Mouse (Mus musculus) forebrain, embryonic 11.5 days (tissue): ENCODE measurements around the gene Gsk3b. TPM values are rescaled to one million over a fixed set of nuclear protein-coding genes. Genes with fewer than 3 reads are reported as not detected.
"Not testable (repeated sequence)": the region's sequence is repeated elsewhere in the genome, so short reads cannot be mapped to it uniquely, and the experiment has no call there.

Experiments used
- ATAC-seq: fragments of 200-750 bp; cut with Nextera tagmentation; replicated peaks from 2 replicates; pipeline ENCODE4 v1.8.0; 2017; ENCODE audit warnings: moderate TSS enrichment; ENCODE audit not compliant: low FRiP score
- DNase-seq: peaks from one replicate; pipeline ENCODE4 v3.0.0-alpha.2; 2017; ENCODE audit warnings: low spot score
- H3K27ac ChIP-seq: fragments of 300-500 bp; sonication (generic); 2 replicates; pipeline ENCODE4 v1.5.1; 2014; ENCODE audit warnings: low read depth, low read length
- H3K27me3 ChIP-seq: fragments of 300-500 bp; sonication (generic); 2 replicates; pipeline ENCODE4 v1.6.1; 2014; ENCODE audit warnings: mild to moderate bottlenecking, low read length, mixed read lengths; ENCODE audit not compliant: control insufficient read depth, insufficient read depth
- H3K36me3 ChIP-seq: fragments of 300-500 bp; sonication (generic); 2 replicates; pipeline ENCODE4 v1.6.1; 2014; ENCODE audit warnings: mild to moderate bottlenecking, low read length, moderate library complexity, mixed read lengths; ENCODE audit not compliant: control insufficient read depth, insufficient read depth
- H3K4me1 ChIP-seq: fragments of 300-500 bp; sonication (generic); replicated peaks from 2 replicates; pipeline ENCODE4 v1.6.1; 2014; ENCODE audit warnings: low read length, mixed read lengths; ENCODE audit not compliant: control insufficient read depth, insufficient read depth
- H3K4me2 ChIP-seq: fragments of 300-500 bp; sonication (generic); 2 replicates; pipeline ENCODE4 v1.6.1; 2014; ENCODE audit warnings: low read depth, mild to moderate bottlenecking, low read length, moderate library complexity, mixed read lengths; ENCODE audit not compliant: severe bottlenecking
- H3K4me3 ChIP-seq: fragments of 300-500 bp; sonication (generic); 2 replicates; pipeline ENCODE4 v1.5.1; 2014; ENCODE audit warnings: low read depth, low read length
- H3K9ac ChIP-seq: fragments of 300-500 bp; sonication (generic); 2 replicates; pipeline ENCODE4 v1.6.1; 2014; ENCODE audit warnings: low read length
- H3K9me3 ChIP-seq: fragments of 300-500 bp; sonication (generic); 2 replicates; pipeline ENCODE4 v1.6.1; 2016; ENCODE audit warnings: low read length, mixed read lengths; ENCODE audit not compliant: control insufficient read depth
- WGBS: fragments of 180-500 bp; shearing (Covaris S2); extraction: QIAGEN DNeasy Blood & Tissue Kit; methylation state at CpG from one replicate; pipeline ENCODE4 v1.1.7; 2014; 5-methylcytosine and 5-hydroxymethylcytosine counted together
- polyA plus RNA-seq: library from polyadenylated mRNA; unstranded; fragments of >200 nt; fragmentation: Nextera tagmentation; extraction: Ambion mirVana; gene quantifications from 2 replicates; pipeline ENCODE4 v1.2.1, GENCODE M21; 2014

Gene Gsk3b
- polyA plus RNA-seq, 1 experiment from 2014 or later: 110 TPM

- H3K4me1 ChIP-seq: no peaks in the 10 kb centered on the region
- ATAC-seq (no peak), DNase-seq (no peak)
- H3K4me3 ChIP-seq: no peak overlapping the region
- H3K4me2 ChIP-seq: no peak overlapping the region
- H3K36me3 ChIP-seq: no peaks in the 10 kb centered on the region; the same call in 1 of the 2 replicates
- WGBS: 95% methylated on average over 8 of the region's 8 CpGs
- no peaks in the 10 kb centered on the region for H3K9me3 ChIP-seq
- H3K9ac ChIP-seq: no peak overlapping the region
- H3K27me3 ChIP-seq: no peaks in the 10 kb centered on the region
- no peak overlapping the region for H3K27ac ChIP-seq
These were observed 96.0 kb downstream of the Gsk3b start for GRCm38 (mm10) chr16:38184657-38185269.

- peaks cover 3% of the 10 kb centered on the region; the same call in 1 of the 2 replicates for H3K36me3 ChIP-seq
- no peaks in the 10 kb centered on the region for H3K27me3 ChIP-seq
- no peaks in the 10 kb centered on the region for H3K9me3 ChIP-seq
- no peak for ATAC-seq
- DNase-seq: no peak
- H3K4me1 ChIP-seq: no peaks in the 10 kb centered on the region
- no peak overlapping the region for H3K9ac ChIP-seq
- H3K4me3 ChIP-seq: no peak overlapping the region
- H3K27ac ChIP-seq: no peak overlapping the region
- no peak overlapping the region for H3K4me2 ChIP-seq
- WGBS: 97% methylated on average over 4 of the region's 4 CpGs
These were observed 101.2 kb downstream of the Gsk3b start for GRCm38 (mm10) chr16:38189952-38190351.

- DNase-seq: no peak
- Histone ChIP-seq H3K36me3 (peaks cover 3% of the 10 kb centered on the region; the same call in 1 of the 2 replicates), H3K4me3 (no peak overlapping the region), H3K9me3 (no peaks in the 10 kb centered on the region), H3K4me2 (no peak overlapping the region), H3K27me3 (no peaks in the 10 kb centered on the region), H3K9ac (no peak overlapping the region), H3K4me1 (no peaks in the 10 kb centered on the region), H3K27ac (no peak overlapping the region)
- 94% methylated on average over 3 of the region's 3 CpGs for WGBS
- ATAC-seq: no peak
These were observed 101.7 kb downstream of the Gsk3b start for GRCm38 (mm10) chr16:38190531-38190930.

DNA sequence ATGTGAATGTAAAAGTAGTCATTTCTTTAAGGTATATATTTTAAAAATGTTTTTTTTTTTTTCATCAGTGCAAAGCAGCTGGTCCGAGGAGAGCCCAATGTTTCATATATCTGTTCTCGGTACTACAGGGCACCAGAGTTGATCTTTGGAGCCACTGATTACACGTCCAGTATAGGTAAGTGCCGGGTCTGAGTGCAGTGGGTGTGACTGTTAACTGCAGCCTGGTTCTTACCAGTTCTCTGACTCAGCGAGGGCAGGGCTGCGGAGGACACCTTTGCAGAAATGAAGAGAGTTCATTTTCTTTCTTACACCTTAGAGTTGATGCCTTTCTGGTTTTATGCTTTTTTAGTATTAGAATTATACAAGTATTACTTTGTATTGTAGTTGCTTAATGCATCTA, 102.7 kb downstream of the Gsk3b start:
- ATAC-seq (no peak), DNase-seq (no peak)
- H3K27me3 ChIP-seq: no peaks in the 10 kb centered on the region
- H3K9me3 ChIP-seq: no peaks in the 10 kb centered on the region
- WGBS: 91% methylated on average over 6 of the region's 6 CpGs
- peaks cover 3% of the 10 kb centered on the region; the same call in 1 of the 2 replicates for H3K36me3 ChIP-seq
- H3K4me2 ChIP-seq: no peak overlapping the region
- no peak overlapping the region for H3K9ac ChIP-seq
- H3K27ac ChIP-seq: no peak overlapping the region
- no peaks in the 10 kb centered on the region for H3K4me1 ChIP-seq
- no peak overlapping the region for H3K4me3 ChIP-seq

DNA sequence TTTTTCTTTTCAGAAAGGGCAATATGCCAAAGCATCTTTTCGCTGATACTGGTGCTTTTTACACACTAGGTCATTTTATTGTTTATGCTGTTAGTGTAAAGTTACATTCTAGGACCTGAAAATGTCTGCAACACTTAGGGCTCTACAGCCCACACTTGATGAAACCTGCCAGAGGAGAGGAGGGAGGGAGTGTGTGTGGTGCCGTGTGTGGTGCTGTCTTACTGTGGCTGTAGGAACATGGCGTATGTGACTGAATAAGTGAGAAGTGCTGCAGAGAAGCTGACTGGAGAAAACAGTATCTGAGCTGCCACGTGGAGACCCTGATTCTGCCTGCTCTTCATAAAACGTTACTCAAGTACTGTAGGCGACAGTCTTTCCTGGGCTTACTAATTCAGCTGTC, 103.8 kb downstream of the Gsk3b start:
- Histone ChIP-seq H3K4me3 (no peak overlapping the region), H3K4me1 (no peaks in the 10 kb centered on the region), H3K4me2 (no peak overlapping the region), H3K27me3 (no peaks in the 10 kb centered on the region), H3K9ac (no peak overlapping the region), H3K27ac (no peak overlapping the region), H3K9me3 (no peaks in the 10 kb centered on the region), H3K36me3 (peaks cover 3% of the 10 kb centered on the region; the same call in 1 of the 2 replicates)
- WGBS: 88% methylated on average over 6 of the region's 6 CpGs
- DNase-seq: no peak
- ATAC-seq: no peak

DNA sequence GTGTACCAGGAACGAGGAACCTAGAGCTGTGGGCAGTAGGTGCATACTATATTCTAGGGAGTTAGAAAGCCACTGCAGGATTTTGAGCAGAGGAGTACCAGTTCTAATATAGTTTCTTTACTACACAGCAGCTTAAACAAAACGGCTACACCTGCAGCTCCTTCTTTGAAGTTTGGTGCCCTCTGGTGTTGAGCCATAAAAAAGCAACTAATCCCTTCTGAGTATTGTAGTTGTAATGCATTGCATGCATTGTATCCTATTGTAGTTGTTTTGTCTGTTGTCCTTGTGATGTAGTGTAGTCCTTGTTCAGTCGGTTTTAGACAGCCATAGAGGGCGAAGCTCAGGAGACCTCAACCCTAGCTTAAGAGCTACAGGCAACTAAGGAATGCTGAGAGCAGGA, 108.5 kb downstream of the Gsk3b start:
- no peaks in the 10 kb centered on the region for H3K9me3 ChIP-seq
- H3K4me2 ChIP-seq: no peak overlapping the region
- 77% methylated on average over 4 of the region's 4 CpGs for WGBS
- no peaks in the 10 kb centered on the region for H3K27me3 ChIP-seq
- no peak overlapping the region for H3K9ac ChIP-seq
- H3K4me3 ChIP-seq: no peak overlapping the region
- ATAC-seq: no peak
- no peak for DNase-seq
- peaks cover 3% of the 10 kb centered on the region; the same call in 1 of the 2 replicates for H3K36me3 ChIP-seq
- no peaks in the 10 kb centered on the region for H3K4me1 ChIP-seq
- H3K27ac ChIP-seq: no peak overlapping the region

DNA sequence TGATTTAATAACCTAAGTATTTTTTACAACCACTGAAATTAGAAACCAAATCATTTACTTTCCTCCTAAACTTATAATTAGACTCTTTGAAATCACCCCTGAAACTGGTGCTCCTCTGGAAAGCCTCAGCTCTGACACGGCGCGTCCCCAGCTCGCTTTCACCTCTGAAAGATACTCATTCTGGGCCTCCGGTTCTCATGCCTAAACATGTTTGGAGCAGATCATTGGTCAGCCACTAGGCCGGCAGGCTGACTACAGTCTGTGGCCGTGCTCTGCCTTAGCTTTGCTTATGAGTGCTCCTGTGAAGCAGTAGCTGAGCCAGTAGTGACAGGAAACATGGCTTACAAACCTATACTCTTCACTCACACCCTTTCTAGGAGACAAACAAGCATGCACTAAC, 116.5 kb downstream of the Gsk3b start:
- Histone ChIP-seq H3K36me3 (peaks cover 4% of the 10 kb centered on the region; the same call in 1 of the 2 replicates), H3K4me1 (no peaks in the 10 kb centered on the region), H3K27me3 (no peaks in the 10 kb centered on the region), H3K9me3 (no peaks in the 10 kb centered on the region), H3K27ac (no peak overlapping the region), H3K4me2 (no peak overlapping the region), H3K4me3 (no peak overlapping the region), H3K9ac (no peak overlapping the region)
- 95% methylated on average over 7 of the region's 7 CpGs for WGBS
- DNase-seq: no peak
- ATAC-seq: no peak

DNA sequence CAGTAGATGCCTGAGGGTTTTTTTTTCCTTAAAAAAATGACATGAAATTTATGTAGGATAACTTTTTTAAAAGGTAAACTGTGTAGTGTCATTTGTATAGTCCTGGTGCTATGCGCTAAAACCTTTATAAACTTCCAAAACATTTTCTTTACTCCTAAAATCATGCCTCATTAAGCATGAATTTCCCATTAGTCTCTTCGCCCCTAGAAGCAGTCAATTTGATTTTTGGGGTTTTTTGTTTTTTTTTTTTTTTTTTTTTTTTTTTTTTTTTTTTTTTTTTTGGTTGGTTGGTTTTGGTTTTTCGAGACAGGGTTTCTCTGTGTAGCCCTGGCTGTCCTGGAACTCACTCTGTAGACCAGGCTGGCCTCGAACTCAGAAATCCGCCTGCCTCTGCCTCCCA, 133.7 kb downstream of the Gsk3b start:
- not testable (repeated sequence) for H3K9me3 ChIP-seq, DNase-seq, H3K27ac ChIP-seq, H3K4me1 ChIP-seq, H3K4me2 ChIP-seq, H3K4me3 ChIP-seq, H3K27me3 ChIP-seq, H3K9ac ChIP-seq, ATAC-seq
- H3K36me3 ChIP-seq: peaks cover 12% of the 10 kb centered on the region
- WGBS: 93% methylated on average over 5 of the region's 5 CpGs

DNA sequence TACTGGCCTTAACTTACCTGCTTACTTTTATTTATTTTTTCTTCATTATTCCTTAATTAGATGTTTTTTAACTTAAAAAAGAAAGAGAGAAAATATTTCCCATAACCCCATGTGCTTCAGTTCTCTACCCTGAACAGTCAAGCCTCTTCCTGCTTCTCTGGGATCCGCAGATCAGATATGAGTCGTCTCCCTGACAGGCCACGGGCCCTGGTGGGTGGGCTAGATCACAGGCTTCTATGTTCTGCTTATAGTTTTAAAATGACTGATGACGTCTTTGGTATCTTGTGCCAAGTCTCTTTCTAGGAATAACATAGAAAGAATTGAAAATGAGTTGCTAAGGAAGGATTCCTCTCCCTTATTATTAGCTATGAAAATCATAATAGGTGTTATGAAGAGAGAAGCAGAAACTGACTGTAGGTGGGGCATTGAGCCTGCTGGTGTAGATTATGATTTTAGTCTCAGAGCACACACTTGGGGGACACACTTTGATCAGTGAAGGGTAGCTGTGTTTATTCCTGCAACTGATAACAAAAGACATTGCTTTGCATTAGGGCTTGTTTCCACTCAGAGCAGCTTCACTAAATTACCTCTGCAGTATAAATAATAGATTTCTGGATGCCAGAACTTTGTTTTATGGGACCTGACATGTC, 148.3 kb downstream of the Gsk3b start:
- ATAC-seq (no peak), DNase-seq (no peak)
- Histone ChIP-seq H3K4me3 (no peak overlapping the region), H3K4me2 (no peak overlapping the region), H3K9me3 (no peaks in the 10 kb centered on the region), H3K27ac (no peak overlapping the region), H3K27me3 (no peaks in the 10 kb centered on the region), H3K9ac (no peak overlapping the region), H3K36me3 (peaks cover 2% of the 10 kb centered on the region; the same call in 1 of the 2 replicates), H3K4me1 (no peaks in the 10 kb centered on the region)
- 92% methylated on average over 4 of the region's 4 CpGs for WGBS
